Mouse (Mus musculus) Muller cell, postnatal 12 days (primary cell): ENCODE measurements at regions not wholly inside any gene's neighbourhood (a gene's known extent, or its start where the extent isn't known, plus 50 kb on each side); places are given as distances from the start of the nearest gene placed in this dataset.

Source experiments
- DNase-seq: peaks from one replicate; pipeline ENCODE4 v3.0.0-alpha.2; 2015; ENCODE audit errors: inconsistent ontology term

DNA sequence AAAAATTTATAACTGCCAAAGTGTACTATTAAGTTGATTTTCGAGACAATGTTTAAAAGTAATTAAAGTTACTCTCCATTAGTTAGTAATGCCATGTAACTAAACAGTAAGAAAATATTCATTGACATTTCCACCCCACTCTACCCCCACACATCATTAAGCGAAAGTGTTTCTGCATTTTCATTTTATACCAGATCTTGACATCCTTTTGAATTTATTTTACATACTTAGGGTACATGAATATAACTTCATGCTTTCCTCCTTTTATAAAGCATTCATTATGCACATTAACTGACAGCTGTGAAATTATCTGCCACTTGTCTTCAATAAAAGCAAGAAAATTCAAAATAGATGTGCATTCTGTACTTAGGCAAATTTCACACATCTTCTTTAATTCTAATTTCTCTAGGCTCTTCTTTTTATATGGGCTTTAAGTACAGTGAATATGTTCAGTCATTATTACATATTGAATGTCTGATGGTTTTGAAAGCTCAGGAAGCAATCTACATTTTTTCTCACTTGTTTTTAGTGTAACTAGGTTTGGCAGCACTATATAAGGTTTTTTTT lies 526.5 kb downstream of the Epha5 start:
- DNase-seq, result no peak

DNA sequence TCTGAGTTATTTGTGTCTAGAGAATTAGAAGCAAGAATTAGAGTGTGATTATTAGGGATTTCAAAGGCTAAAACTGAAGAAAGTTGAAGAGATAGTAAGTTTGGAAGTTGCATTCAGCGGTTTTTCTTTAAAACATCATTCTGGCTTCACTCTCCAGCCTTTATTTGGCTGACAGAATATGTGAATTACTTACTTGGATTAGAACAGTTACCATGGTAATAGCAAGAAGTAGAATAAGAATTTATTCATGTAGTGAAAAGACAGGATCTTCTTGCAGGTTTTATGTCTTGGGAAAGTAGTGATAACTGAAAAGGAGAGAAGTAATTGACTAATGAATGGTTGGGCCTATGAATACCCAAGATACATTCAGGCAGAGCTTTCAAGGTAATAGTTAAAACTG lies 517.1 kb upstream of the Tecrl start:
- no peak for DNase-seq

DNA sequence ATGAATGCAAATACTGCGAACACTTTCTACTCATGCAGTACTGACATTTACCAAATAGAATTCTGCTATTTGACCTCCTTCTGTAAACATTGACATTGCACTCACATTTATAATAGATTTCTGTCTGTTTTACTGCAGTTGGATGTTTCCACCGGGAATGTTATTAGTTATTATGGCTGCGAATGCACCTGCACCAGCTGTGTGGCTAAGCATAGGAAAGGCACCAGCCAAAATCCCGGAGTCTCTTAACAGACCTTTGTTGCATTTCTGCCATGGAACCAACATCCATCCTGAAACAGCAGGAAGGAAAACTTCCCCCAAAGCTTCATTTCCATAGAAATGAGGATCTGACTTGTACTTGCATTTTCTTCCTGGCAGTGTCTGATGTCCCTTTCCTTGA lies 513.4 kb upstream of the Tecrl start:
- DNase-seq, result no peak

DNA sequence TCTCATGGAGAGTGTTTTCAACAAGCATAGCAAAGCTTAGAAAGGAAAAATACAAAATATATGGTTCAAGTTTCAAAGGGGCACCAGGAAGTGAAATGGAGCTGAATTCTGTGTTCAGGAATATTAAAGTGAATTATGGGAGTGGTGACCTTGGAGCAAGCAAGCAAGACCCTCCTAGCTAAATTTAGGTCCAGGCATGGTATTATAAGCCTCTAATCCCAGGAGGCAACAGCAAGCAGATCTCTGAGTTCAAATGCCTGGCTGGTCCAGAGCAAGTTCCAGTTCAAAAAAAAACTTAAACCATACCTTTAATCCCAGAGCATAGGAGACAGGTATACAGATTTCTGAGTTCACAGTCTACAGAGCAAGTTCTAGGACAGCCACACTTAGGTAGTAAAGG lies 506.7 kb upstream of the Tecrl start:
- no peak for DNase-seq

DNA sequence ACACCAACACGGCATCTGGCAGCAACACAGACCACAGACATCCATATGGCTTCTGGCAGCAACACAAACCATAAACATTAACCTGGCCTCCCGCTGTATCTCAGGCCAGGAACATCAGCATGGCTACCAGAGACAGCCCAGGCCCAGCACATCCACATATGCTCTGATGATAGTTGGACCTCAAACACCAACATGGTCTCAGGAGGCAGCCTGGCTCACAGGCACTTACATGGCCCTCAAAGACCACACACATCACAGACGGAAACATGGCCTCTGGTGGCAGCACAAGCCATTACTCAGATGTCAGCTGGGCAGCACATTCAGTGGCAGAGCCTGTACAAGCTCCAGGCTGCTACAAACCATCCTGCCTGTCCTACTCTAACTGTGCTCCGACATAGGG lies 497.0 kb upstream of the Tecrl start:
- DNase-seq, result no peak

DNA sequence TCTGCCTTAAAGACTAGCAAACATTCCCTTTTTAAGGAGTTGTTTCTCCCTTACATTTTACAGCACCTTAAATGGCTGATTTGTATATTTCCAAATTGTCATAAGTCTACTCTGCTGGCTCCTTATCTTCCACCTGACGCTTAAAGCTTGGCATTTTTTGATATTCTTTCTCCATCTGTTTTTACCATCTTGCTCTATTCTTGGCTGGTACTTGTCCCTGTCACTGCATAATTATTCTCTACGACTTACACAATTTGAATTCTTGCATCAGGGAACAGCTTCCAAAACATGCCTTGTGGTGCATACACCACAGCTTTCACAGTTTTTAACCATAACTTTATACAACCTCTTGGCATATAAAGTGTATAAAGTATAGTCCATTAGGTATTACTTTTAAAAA lies 471.6 kb upstream of the Tecrl start:
- no peak for DNase-seq

DNA sequence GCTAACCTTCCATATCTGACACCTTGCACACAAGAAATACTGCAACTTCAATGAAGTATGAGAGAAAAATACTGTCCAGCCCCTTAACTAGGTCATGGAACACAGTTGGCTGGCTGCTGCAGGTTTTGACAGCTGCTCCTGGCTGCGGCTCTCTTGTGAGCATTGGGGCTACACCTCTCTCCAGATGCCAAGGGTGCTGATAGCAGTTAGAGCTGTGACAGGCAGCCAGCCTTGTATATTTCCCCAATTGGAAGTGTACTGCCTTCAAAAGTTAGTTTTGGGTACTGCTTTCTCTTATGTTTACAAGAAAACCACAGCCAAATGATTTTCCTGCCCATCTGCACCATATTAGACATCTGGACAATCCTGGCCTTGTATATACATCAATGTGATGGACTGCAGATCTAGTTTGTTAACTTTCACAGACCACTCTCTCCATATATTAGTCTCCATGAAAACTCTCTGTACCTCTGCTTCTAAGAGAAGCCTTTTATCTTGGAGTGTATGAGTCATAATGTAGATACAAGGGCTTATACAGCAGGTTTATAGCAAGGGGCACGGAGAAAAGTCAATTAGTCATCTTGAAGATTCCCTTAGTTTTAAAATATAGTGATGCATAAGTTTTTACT lies 470.0 kb upstream of the Tecrl start:
- DNase-seq, result no peak

DNA sequence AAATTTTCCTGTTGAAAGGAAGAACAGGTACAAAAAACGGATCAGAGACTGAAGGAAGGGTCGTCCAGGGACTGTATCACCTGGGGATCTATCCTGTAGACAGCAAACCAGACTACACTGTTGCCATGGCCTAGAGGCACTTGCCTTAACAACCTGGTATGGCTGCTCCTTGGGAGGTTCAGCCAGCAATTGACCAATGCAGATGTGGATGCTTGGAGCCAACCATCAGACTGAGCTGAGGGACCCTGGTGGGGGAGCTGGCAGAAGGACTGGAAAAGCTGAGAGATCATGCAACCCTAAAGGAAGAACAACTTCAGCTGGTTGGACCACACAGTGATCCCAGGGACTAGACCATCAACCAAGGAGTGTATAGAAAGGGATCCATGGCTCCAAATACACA lies 456.3 kb upstream of the Tecrl start:
- DNase-seq, result no peak

DNA sequence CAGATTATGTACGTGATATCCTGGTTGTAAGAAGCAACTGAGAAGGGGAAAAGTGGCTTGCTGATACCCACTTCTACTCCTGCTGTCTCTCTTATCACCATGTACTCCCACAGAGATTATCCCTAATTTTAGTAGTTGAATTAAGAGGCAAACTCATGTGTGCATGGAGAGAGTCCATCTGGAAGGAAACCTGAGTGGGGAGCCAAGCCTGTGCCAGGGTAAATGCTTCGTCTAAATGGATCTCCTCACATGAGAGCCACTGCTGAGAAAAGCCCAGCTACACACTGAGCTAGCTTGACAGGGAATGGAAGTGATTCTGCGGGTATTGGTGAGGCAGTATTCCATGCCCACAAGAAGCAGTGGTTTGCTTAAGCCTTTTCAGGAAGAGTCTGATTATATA lies 445.0 kb upstream of the Tecrl start:
- DNase-seq, result no peak

DNA sequence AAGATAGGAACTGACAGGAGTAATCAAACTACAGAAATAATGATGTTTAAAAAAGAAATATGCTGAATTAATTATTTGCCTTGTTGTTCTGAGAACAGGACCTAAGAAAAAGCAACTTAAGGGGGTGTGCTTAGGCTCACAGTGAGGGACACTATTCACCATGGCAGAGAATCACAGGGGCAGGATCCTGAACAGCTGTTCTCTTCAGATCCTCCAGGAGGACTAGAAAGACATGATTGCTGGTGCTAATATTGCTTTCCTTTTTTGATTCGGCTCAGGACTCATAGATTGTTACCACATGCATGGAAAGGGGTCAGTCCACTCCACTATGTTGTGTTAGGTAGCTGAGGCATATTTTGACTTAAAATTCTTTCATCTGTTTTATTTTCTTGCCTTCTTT lies 425.4 kb upstream of the Tecrl start:
- DNase-seq, result no peak

DNA sequence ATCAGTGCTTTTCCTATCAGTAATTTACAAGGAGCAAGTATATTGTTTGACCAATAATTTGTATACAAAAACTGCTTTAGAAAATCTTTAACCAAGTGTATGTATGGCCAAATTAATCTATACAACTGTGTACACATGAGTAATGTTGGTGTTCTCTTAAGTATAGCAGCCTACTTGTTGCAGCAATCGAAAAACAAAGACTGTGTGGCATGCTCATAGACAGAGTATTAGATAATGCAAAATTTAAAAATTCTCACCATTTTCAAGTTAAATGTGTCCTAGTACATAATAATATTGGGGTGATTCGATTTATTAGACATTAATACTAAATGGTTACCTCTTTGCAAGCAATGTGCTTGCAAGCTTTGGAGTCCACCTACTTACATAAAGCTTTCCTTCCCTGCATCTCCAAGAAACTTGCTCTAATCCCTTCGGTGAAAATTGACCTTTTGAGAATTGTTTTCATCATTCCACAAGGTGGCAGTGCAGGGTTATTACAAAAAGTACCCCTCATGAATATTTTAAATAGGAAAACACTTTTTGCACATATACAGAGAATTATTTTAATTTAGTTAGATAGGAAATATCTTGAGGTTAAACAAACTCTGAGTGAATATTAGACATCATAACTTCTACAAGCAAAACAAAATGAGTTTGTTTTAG lies 423.4 kb upstream of the Tecrl start:
- peak; percentile 36 for DNase-seq

DNA sequence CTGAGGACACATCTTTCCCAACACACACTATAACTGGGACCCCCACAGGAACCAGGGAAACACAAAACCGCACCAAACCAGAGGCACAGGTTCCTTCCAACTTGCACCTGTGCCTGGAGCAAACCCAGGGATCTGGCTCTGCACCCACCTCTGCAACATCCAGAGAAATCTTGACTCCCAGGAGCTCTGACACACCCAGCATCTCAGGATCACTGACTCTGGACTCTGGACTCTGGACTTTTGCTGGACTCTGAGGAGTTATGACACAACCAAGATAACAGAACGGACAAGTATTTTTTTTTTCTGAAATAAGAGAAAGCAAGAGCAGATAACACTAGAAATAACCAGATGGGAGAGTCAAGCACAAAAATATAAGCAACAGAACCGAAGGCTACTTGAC lies 386.9 kb upstream of the Tecrl start:
- DNase-seq, result no peak

DNA sequence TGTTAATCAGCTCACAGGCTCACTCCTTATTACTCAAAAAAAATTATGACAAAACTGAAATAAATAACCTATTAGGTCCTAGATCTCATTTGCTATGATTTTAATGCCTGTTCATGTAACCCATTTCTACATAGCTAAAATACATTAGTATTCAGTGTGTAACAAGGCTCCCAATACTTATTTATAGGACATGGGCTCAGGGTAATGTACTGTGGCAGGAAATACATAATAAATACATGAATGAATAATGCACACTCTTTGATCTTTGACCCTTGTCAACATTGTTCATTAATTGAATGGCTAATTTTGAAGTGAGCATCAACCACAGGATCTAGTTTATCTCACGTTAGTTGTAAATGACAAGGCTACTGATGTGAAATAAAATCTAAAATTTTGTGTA lies 340.4 kb upstream of the Tecrl start:
- DNase-seq, result no peak

DNA sequence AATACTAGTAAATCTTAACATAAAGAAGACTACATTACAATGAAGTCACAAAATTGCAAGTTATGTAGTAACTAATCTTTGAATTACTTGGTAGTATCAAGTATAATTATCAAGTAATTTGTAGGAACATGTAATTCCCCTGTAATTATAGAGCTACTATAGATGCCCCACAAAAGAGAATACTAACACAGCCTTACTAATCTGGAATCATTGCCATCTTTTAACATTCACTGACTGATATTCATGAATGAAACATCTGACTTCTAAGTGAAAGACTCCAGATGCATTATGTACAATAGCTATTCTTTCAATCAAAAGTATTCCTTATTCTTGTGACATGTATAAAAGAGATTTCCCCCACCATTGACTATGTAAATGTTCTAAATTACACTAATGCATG lies 337.3 kb upstream of the Tecrl start:
- no peak for DNase-seq

DNA sequence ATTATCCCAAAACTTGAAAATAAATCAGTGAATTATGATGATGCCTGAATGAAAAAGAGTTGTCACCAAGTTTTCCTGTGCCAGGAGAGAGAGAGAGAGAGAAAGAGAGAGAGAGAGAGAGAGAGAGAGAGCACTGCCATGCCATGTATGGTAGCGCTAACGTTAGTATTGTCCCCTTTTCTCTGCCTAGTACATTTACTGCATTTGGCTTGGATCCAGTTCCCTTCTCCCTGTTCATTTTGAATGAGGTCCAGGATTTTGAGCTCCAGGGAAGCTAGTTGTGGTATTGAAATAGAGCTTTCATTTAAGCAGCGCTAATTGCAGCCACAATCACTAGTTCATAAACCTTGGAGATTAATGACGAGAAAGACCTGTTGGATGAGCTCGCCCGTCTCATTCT lies 323.4 kb upstream of the Tecrl start:
- DNase-seq, result peak; percentile 45

DNA sequence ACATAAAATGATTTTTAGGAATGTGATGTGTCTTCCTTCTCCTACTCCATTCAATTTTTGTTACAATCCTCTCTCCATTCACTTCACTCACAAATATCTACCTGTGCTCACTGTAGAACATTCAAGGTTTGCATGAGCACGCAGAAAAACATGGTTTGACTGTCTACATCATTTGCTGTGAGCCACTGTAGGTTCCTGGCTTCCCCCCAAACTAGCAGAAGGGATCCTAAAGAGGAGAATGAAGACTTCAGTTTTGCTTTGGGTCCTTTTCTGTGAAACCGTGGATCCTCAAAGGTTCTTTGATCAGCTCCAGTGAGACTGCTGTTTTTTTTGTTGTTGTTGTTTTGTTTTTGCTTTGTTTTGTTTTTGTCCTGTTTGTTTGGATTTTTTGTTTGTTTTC lies 304.1 kb upstream of the Tecrl start:
- no peak for DNase-seq

DNA sequence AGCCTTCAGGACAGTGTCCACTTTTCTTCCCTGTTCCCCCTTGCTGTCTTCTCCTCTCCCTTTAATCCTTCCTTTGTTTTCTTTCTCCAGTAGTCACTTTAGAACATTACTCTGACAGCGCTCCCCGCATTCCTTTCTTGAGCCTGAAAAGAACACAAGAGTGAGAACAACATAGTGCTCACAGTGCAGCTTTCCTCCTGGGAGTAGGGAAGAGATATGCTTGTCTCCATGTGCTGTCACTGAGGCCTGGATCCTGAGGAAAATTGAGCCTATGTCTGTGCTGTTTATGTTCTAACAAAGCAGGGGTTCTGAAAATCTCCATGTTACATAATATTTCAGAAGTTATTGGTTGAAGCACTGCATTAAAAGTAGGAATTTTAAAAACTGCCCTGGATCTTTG lies 296.3 kb upstream of the Tecrl start:
- peak; percentile 17 for DNase-seq

DNA sequence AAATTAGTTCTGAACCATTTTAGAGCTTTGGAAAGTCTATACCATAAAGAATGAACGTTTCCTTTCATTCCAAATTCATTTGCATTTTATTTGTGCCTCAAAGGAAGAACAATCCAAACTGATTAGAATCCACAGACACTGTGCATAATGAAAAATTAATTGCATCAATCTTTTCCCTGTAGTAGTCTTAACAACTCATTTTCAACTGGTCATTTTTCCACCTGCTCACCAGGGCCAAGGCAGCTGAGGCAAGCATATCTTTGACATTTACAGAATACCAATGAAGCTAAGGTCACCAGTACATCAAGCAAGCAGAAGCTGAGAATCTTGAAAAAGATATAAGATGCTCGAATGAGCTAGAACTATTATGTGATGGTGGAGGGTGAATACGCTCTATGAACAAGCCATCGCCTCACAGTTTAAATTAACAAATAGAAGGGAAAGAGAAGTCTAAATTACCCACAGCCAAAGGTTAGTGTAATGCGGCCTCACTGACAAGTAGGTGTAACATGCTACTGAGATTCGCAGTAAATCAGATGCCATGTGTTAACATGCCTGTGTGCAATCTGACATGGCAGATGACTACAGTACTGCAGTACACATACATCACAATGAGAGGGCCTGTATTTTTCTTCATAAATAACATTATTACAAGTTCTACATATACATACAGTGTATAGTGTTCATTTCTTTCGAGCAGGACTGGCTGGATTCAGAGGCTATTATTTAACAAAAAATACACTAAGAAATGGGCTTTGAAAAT lies 267.8 kb upstream of the Tecrl start:
- no peak for DNase-seq

DNA sequence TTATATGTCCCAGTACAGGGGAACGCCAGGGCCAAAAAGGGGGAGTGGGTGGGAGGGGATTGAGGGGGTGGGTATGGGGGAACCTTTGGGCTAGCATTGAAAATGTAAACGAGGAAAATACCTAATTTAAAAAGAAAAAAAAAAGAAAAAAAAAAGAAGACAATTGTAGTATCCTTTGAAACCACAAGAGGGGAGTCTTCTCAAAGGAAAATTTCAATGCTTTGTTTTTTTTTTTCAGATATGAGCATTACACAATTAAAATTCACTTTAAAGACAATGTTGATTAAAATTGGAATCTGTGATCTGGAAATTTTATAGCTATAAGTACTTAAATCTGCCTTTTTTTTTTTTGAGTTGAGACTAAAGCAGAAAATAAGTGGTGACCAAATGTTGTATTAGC lies 255.8 kb upstream of the Tecrl start:
- peak; percentile 12 for DNase-seq

DNA sequence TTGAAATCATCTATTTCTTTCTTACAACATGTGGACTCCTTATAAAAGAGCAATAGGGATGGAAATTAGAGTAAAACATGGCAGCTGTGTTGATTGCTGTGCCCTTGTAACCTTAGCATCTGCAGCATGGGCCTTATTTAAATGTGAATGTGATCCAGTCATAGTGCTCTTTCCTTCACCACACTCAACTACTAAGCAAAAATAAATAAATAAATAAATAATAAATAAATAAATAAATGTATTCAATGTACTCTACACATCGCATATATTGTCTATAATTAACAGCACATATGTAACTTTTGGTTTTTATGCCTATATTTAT lies 238.3 kb upstream of the Tecrl start:
- no peak for DNase-seq

DNA sequence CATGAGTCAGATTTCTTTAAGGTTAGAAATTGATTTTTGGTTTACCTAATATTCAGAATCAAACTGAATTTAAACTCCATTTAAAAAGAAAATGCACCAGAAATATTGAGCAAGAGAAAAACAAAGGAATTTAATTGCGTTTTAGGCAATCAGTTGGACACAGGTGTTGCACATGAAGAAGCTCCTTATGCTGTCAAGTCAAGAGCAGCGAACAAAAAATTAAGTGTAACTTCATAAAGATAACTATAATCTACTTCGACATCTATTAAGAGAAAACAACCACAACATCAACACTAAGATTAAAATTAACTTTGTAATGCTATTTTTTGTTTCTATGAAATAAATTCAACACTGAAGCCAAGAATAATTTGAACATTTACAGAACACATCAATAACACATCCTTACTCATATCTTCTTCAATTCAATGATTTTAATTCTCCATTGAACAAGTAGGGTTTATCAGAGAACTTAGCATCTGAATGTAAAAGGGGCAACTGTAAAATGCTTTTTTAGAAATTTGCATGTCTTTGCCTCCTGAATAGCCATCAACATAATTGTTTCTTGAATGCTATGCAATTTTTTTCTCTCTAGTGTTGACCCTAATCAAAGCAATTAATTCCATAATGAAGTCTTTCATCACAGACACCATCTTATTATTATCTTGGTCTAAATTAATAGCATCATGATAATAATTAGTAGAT lies 237.7 kb upstream of the Tecrl start:
- DNase-seq, result no peak
